Mouse (Mus musculus): ENCODE results near the gene Id2. TPM values are rescaled to one million over a fixed set of nuclear protein-coding genes. Genes with fewer than 3 reads are reported as not detected.

Id2 gene
- polyA plus RNA-seq, 1 experiment from 2014 or later: 400 TPM

DNA sequence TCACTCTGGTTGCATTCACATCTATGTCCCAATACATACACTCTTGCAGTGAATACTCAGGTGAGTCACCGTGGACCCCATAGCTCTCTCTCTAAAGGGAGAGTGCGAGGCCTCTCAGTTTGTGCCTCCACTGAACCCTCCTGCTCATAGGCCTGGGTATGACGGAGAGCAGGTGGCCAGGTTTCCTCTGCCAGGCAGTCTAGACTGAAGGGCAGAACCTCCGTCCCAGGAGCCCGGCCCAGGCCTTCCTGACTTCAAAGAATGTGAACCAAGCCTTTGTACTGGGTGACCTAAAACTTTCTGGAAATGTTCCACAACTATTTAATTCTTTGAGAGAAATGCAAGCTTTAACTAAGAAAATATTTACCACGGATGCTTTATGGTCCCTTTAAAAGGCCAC, 7.0 kb upstream of the Id2 start:
- H3K27me3 ChIP-seq (replicated peaks; ENCODE audit: low read depth, poor library complexity, severe bottlenecking): 0 out of 2 replicates have a peak, but pooled peaks cover 6% of the 10 kb centered on the region
- H3K4me3 ChIP-seq: no peak overlapping the region
- no peaks in the 10 kb centered on the region for H3K9me3 ChIP-seq
- H3K27ac ChIP-seq (replicated peaks): 0 out of 2 replicates have a peak overlapping the region, but pooled peaks have one; percentile 48
- no peak for DNase-seq (ENCODE audit: low spot score)
- peaks cover 38% of the 10 kb centered on the region for H3K4me1 ChIP-seq
- no peaks in the 10 kb centered on the region for H3K36me3 ChIP-seq (replicated peaks)
- WGBS: 72% methylated on average over 6 of the region's 6 CpGs

DNA sequence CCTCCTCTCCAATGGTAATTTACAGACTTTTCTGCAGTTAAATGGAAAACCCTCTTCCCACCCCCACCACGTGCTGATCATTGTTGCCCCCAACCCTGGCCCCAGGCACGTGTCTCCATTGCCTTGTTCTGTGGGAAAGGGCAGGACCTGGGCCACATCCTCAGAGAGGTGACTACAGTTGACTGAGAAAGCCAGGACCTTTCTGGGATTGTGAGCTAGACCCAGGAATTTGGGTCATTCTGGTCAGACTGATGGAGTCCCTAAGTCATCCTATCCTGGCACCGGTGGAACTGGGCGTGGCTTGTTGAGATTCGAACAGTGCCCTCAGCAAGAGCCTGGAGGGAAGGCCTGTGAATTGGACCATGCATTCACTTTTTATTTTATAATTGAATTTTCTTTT, 4.4 kb upstream of the Id2 start:
- H3K36me3 ChIP-seq (replicated peaks): no peaks in the 10 kb centered on the region
- peaks cover 63% of the 10 kb centered on the region for H3K4me1 ChIP-seq
- H3K27ac ChIP-seq (replicated peaks): peak overlapping the region; percentile 99
- H3K9me3 ChIP-seq: no peaks in the 10 kb centered on the region
- 0 out of 2 replicates have a peak, but pooled peaks cover 6% of the 10 kb centered on the region for H3K27me3 ChIP-seq (replicated peaks; ENCODE audit: low read depth, poor library complexity, severe bottlenecking)
- peak overlapping the region; percentile 76 for H3K4me3 ChIP-seq
- peak; percentile 64 for DNase-seq (ENCODE audit: low spot score)
- 13% methylated on average over 5 of the region's 5 CpGs for WGBS

DNA sequence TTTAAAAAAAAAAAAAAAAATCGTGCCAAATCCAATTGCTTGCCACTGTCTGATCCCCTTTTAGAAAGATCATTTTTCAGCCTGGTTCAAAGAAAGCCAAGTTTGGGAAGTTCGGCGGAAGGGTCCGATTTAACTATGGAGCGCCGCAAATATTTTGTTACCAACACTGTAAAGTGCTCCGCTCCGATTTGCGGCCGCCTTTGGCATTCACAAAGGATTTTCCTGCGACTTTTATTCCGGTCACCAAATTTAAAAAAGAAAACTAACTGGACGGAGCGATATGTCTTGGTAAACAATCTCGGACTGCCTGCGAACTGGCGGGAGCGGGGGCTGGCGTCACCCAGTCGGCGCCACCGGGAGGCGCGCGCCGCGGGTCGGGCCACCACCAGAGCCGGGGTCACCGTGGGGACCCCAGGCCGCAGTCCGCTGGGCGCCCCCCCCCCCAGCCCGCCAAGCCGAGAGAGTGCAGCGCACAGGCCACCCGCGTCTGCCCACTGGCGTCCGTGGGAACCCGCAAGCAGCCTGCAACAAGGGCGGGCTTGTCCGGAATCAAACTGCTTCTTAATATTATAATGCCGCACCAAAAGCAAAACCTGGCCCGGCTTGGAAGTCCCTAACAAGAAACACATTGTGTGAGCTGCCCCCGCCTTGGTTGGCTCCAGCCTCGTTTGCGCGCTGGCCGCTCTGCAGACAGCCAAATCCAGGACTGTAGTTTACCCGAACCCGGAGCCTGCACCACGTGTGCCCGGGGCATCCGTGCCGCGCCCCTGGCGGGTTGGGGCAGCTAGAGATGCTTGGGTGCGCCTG, 3.7 kb upstream of the Id2 start:
- DNase-seq (ENCODE audit: low spot score): peak; percentile 90
- no peaks in the 10 kb centered on the region for H3K9me3 ChIP-seq
- H3K36me3 ChIP-seq (replicated peaks): no peaks in the 10 kb centered on the region
- 0 out of 2 replicates have a peak, but pooled peaks cover 6% of the 10 kb centered on the region for H3K27me3 ChIP-seq (replicated peaks; ENCODE audit: low read depth, poor library complexity, severe bottlenecking)
- H3K4me1 ChIP-seq: peaks cover 66% of the 10 kb centered on the region
- H3K27ac ChIP-seq (replicated peaks): peak overlapping the region; percentile 99
- under 1% methylated on average over 59 of the region's 59 CpGs for WGBS
- H3K4me3 ChIP-seq: peak overlapping the region; percentile 76

DNA sequence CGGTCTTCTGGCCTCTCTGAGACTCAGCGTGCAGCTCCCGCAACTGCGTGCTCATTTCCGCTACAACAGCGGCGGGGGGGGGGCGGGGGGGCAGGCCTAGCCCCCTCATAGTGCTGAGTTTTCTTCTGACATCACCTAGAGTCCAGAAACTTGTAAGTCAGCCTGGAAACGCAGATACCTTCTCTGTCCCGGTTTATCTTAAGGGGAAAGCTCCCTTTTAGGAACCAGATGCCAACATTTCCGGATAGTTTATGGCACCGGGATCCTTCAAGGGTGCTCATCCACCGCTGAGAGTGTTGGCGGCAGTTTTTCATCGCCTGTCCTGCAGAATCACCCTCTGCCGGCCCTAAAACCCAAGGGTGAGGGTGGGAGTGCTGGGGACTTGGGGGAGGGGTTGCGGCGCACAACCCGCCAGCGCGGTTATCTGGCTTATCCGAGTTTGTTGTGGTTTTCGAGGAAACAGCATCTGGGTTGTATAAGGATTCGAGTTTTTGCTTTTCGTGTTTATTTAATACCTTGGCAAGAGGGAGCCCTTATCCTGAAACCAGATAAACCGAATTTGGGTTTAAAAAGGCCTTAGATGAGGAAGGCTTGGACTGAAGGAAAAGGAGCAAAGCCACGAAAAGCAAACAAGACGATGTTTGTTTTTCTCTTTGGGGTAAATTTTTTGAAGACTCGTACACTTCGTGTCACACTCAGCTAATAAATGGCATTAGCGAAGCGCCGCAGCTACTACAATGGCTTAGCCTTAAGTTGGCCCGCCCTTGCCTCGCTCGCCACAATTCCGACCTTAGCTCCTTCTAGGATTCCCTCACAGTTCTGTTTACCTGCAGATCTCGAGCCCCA, 2.8 kb upstream of the Id2 start:
- Histone ChIP-seq H3K9me3 (no peaks in the 10 kb centered on the region), H3K36me3 (replicated peaks) (no peaks in the 10 kb centered on the region), H3K4me1 (peaks cover 66% of the 10 kb centered on the region), H3K27me3 (replicated peaks; ENCODE audit: low read depth, poor library complexity, severe bottlenecking) (0 out of 2 replicates have a peak, but pooled peaks cover 6% of the 10 kb centered on the region), H3K27ac (replicated peaks) (peak overlapping the region; percentile 99), H3K4me3 (peak overlapping the region; percentile 76)
- under 1% methylated on average over 38 of the region's 38 CpGs for WGBS
- DNase-seq (ENCODE audit: low spot score): peak; percentile 71

DNA sequence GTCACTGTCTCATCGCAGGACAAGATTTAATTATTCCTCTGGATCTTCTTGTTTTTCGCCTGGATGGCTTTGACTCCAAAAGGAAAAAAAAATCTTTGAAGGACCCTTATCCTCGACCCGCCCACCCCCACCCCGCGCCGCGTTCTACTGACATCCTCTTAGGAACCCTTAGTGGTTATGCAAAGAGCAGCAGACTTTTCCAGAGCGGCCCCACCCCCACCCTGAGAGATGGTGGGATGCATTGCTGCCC, 2.3 kb upstream of the Id2 start:
- peak; percentile 91 for DNase-seq (ENCODE audit: low spot score)
- H3K27ac ChIP-seq (replicated peaks): peak overlapping the region; percentile 99
- WGBS: 1% methylated on average over 9 of the region's 9 CpGs

DNA sequence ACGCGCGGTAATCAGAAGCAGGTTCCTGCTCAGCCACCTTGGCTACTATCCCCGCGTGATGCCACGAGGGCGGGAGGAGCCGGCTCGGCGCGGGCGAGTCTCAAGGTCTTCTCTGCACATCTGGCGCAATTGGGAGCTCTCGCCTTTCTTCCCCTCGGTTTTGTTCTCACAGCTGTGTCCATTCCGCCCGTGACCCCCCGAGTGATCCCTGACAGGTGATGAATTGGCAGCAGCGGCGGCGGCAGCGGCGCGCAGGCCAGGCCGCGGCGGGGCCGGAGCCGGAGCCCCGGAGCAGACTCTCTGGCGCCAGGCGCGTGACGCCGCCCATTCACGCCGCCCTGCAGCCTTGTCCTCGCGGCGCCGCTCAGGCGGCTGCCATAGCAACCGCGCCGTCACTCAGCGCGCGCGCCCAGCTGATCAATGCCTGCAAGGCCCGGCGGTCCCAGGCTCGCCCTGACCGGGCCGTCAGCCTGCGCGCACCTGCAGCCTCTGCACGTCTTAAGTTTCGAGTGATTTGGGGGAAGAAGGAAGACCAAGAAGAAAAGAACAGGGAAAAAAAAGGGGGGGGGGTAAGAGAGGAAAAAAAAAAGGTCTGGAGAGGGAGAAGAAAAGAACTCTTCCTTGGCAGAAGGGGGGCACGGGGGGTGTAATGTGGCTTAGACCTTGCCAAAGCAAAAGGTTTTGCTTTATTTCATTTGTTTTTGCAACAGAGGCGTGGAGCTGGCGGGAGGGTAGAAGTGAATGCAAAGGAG, 1.8 kb upstream of the Id2 start:
- Histone ChIP-seq H3K4me1 (peaks cover 57% of the 10 kb centered on the region), H3K27me3 (replicated peaks; ENCODE audit: low read depth, poor library complexity, severe bottlenecking) (0 out of 2 replicates have a peak, but pooled peaks cover 3% of the 10 kb centered on the region), H3K36me3 (replicated peaks) (no peaks in the 10 kb centered on the region), H3K9me3 (no peaks in the 10 kb centered on the region), H3K27ac (replicated peaks) (peak overlapping the region; percentile 99), H3K4me3 (peak overlapping the region; percentile 76)
- DNase-seq (ENCODE audit: low spot score): peak; percentile 99
- under 1% methylated on average over 61 of the region's 61 CpGs for WGBS

More for the DNA sequence above, 2.3 kb upstream of the Id2 start:
- Histone ChIP-seq H3K9me3 (no peaks in the 10 kb centered on the region), H3K4me3 (peak overlapping the region; percentile 76), H3K36me3 (replicated peaks) (no peaks in the 10 kb centered on the region), H3K27me3 (replicated peaks; ENCODE audit: low read depth, poor library complexity, severe bottlenecking) (0 out of 2 replicates have a peak, but pooled peaks cover 6% of the 10 kb centered on the region), H3K4me1 (peaks cover 62% of the 10 kb centered on the region)

DNA sequence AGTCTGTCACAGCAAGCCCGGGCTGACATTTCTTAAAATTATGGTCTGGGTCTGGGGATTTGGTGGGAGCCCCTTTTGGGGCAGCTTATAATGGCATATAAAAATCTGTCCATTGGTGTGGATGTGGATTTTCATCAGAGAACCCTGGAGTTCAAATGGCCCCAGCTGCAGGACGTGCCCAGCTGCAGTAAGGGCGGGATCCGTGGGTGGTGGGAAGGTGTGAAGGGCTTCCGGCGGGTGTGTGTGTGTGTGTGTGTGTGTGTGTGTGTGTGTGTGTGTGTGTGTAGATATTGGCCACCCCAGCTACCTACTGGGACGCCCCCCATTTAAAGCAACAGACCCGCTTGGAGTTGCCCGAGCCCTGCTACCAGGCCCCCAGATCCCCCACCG, 1.2 kb upstream of the Id2 start:
- Histone ChIP-seq H3K4me3 (peak overlapping the region; percentile 76), H3K27me3 (replicated peaks; ENCODE audit: low read depth, poor library complexity, severe bottlenecking) (peaks cover 3% of the 10 kb centered on the region), H3K9me3 (no peaks in the 10 kb centered on the region), H3K27ac (replicated peaks) (peak overlapping the region; percentile 99), H3K4me1 (peaks cover 58% of the 10 kb centered on the region), H3K36me3 (replicated peaks) (peaks cover 4% of the 10 kb centered on the region; the same call in 1 of the 2 replicates)
- no peak for DNase-seq (ENCODE audit: low spot score)
- under 1% methylated on average over 10 of the region's 10 CpGs for WGBS

DNA sequence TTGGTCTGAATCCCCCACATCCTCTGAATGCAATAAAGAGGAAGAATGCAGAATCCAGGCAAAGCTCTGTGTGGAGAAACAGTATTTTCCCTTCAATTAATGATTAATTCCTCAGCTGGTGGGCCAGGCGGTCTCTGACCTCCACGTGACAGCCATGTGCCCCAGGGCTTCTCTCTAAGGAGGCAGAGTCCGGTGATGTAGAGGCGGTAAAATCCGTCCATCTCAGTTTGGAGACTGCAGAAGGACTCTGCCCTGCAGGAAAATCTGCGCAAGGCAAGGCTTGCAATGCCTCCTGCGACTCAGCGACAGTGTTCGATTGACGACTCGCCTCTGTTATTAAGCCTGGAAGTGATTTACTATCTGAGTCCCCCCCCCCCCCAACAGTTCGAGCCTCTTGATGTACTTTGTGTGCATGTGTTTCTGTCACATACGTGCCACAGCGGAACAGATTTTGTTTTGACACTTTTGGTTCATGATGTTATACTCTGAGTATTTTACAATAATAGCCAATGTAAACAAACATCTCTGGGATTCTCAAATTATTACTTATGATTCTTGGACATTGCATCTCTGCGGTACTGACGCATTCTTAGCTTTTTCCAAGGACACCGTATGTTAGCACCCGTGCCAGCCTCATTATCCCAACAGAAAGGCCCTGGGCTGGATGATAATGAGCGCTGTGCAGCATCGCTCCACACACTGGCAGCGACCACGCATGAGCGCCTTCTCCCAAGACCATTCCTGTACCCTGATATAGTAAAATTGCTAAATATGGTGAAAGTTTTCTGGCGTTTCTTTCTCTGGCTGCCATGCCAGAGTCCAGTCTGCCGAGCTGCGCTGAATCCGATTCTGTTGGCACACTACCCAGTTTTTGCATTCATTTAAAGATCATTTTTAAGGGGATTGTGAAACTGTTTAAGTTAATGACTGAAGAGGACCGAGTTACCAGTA, 545 bp upstream of the Id2 start:
- WGBS: 2% methylated on average over 28 of the region's 28 CpGs
- Histone ChIP-seq H3K4me1 (peaks cover 64% of the 10 kb centered on the region), H3K36me3 (replicated peaks) (peaks cover 6% of the 10 kb centered on the region; the same call in 1 of the 2 replicates), H3K27me3 (replicated peaks; ENCODE audit: low read depth, poor library complexity, severe bottlenecking) (peaks cover 10% of the 10 kb centered on the region), H3K9me3 (no peaks in the 10 kb centered on the region), H3K27ac (replicated peaks) (peak overlapping the region; percentile 99), H3K4me3 (peak overlapping the region; percentile 76)
- peak; percentile 80 for DNase-seq (ENCODE audit: low spot score)

DNA sequence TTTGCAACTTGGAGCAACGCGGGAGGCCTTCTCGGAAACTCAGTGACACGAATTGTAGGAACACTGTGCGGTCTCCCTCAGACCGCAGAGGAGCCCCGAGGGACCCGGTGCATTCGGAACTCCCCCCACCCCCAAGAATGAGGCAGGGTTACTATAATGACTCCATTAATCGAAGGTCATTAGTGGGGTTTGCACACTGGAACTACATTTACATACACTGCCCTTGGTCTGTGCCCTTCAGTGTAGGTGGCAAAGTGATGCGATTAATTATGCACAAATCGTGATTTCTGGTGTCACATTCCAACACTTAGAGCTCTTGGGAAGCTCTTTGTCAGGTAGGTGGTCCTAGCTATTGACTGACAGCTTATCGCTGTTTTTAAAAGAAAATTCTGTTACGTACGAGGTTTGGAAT, 294 bp downstream of the Id2 start:
- H3K27me3 ChIP-seq (replicated peaks; ENCODE audit: low read depth, poor library complexity, severe bottlenecking): peaks cover 11% of the 10 kb centered on the region
- no peak for DNase-seq (ENCODE audit: low spot score)
- H3K4me1 ChIP-seq: peaks cover 66% of the 10 kb centered on the region
- H3K9me3 ChIP-seq: no peaks in the 10 kb centered on the region
- H3K27ac ChIP-seq (replicated peaks): peak overlapping the region; percentile 99
- H3K4me3 ChIP-seq: peak overlapping the region; percentile 76
- H3K36me3 ChIP-seq (replicated peaks): peaks cover 6% of the 10 kb centered on the region; the same call in 1 of the 2 replicates
- WGBS: under 1% methylated on average over 15 of the region's 15 CpGs

DNA sequence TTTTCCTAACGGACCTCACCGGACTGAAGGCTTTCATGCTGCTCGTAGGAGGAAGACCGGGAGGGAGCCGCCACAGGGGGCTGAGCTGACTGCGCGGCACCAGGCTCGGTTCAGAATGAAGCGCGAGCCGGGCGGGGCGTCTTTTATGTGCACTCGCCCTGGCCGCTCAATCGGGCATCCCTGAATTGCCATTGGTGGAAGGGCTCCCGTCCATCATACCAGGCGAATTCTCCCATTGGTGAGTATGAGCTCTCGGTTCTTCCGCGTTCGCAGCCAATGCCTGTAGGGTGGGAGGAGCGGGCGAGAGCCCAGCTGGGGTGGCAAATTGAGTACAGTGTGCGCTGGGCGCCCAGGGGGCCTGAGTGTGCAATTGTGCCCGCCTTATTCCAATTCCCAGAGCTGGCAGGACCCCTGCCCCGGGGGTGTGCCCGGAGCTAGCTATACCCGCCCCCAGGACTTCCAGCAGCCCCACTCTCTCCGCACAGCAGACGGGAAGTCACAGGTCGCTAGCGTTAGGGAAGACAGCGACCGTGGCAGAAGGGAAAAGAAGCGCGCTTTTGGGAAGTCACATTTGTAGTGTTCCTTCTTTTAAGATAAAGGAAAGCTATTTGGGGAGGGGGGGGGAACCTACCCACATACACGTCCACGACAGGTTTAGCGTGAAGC, 833 bp downstream of the Id2 start:
- Histone ChIP-seq H3K4me1 (peaks cover 60% of the 10 kb centered on the region), H3K27ac (replicated peaks) (peak overlapping the region; percentile 99), H3K9me3 (no peaks in the 10 kb centered on the region), H3K36me3 (replicated peaks) (peaks cover 6% of the 10 kb centered on the region; the same call in 1 of the 2 replicates), H3K4me3 (peak overlapping the region; percentile 76), H3K27me3 (replicated peaks; ENCODE audit: low read depth, poor library complexity, severe bottlenecking) (peaks cover 11% of the 10 kb centered on the region)
- under 1% methylated on average over 41 of the region's 41 CpGs for WGBS
- peak; percentile 97 for DNase-seq (ENCODE audit: low spot score)

DNA sequence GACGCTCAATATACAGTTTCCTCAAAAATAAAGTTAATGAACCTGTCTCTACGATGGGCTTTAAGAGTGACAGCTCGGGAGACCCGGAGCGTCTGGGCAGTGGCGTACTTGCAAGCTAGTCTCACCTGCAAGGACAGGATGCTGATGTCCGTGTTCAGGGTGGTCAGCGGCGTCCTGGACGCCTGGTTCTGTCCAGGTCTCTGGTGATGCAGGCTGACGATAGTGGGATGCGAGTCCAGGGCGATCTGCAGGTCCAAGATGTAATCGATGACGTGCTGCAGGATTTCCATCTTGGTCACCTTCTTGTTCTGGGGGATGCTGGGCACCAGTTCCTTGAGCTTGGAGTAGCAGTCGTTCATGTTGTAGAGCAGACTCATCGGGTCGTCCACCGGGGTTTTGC, 1.4 kb downstream of the Id2 start:
- H3K27me3 ChIP-seq (replicated peaks; ENCODE audit: low read depth, poor library complexity, severe bottlenecking): peaks cover 11% of the 10 kb centered on the region
- peaks cover 55% of the 10 kb centered on the region for H3K4me1 ChIP-seq
- no peaks in the 10 kb centered on the region for H3K9me3 ChIP-seq
- peak overlapping the region; percentile 99 for H3K27ac ChIP-seq (replicated peaks)
- peak overlapping the region; percentile 76 for H3K4me3 ChIP-seq
- WGBS: under 1% methylated on average over 19 of the region's 19 CpGs
- H3K36me3 ChIP-seq (replicated peaks): peaks cover 6% of the 10 kb centered on the region; the same call in 1 of the 2 replicates
- DNase-seq (ENCODE audit: low spot score): no peak
